Mouse (Mus musculus) midbrain, embryonic 10.5 days (tissue): ENCODE measurements around the gene Ift20. TPM values are rescaled to one million over a fixed set of nuclear protein-coding genes. Genes with fewer than 3 reads are reported as not detected.
"Not testable (repeated sequence)": the region's sequence is repeated elsewhere in the genome, so short reads cannot be mapped to it uniquely, and the experiment has no call there.

Experiments
- DNase-seq: peaks from one replicate; pipeline ENCODE4 v3.0.0-alpha.2; 2017; ENCODE audit warnings: low spot score
- H3K27ac ChIP-seq: fragments of 300-500 bp; sonication (generic); replicated peaks from 2 replicates; pipeline ENCODE4 v1.5.1; 2016; ENCODE audit warnings: mild to moderate bottlenecking
- H3K27me3 ChIP-seq: fragments of 300-500 bp; sonication (generic); 2 replicates; pipeline ENCODE4 v1.6.1; 2016; ENCODE audit warnings: low read depth, mild to moderate bottlenecking; ENCODE audit not compliant: poor library complexity, severe bottlenecking
- H3K36me3 ChIP-seq: fragments of 300-500 bp; sonication (generic); 2 replicates; pipeline ENCODE4 v1.6.1; 2016; ENCODE audit warnings: mild to moderate bottlenecking, moderate library complexity
- H3K4me1 ChIP-seq: fragments of 300-500 bp; sonication (generic); 2 replicates; pipeline ENCODE4 v1.6.1; 2016
- H3K4me3 ChIP-seq: fragments of 300-500 bp; sonication (generic); 2 replicates; pipeline ENCODE4 v1.5.1; 2016; ENCODE audit warnings: mild to moderate bottlenecking, moderate library complexity
- H3K9me3 ChIP-seq: fragments of 300-500 bp; sonication (generic); replicated peaks from 2 replicates; pipeline ENCODE4 v1.6.1; 2016; ENCODE audit warnings: mild to moderate bottlenecking
- WGBS: fragments of 180-500 bp; shearing (Covaris S2); methylation state at CpG from one replicate; pipeline ENCODE4 v1.1.7; 2016; 5-methylcytosine and 5-hydroxymethylcytosine counted together
- polyA plus RNA-seq: library from polyadenylated mRNA; unstranded; fragments of >200 nt; fragmentation: Nextera tagmentation; extraction: Ambion mirVana; gene quantifications from 2 replicates; pipeline ENCODE4 v1.2.1, GENCODE M21; 2016

Ift20 gene
- polyA plus RNA-seq, 1 experiment from 2014 or later: 83.4 TPM

- H3K4me1 ChIP-seq: peaks cover 10% of the 10 kb centered on the region
- no peaks in the 10 kb centered on the region for H3K36me3 ChIP-seq
- H3K27me3 ChIP-seq: no peaks in the 10 kb centered on the region
- no peak overlapping the region for H3K4me3 ChIP-seq
- no peak for DNase-seq
- peaks cover 6% of the 10 kb centered on the region; the same call in 1 of the 2 replicates for H3K9me3 ChIP-seq
- WGBS: 84% methylated on average over 3 of the region's 3 CpGs
- H3K27ac ChIP-seq: no peak overlapping the region
Observed at GRCm38 (mm10) chr11:78555623-78556022, 19.5 kb downstream of the Ift20 start.

- Histone ChIP-seq H3K36me3 (no peaks in the 10 kb centered on the region), H3K27ac (no peak overlapping the region), H3K27me3 (no peaks in the 10 kb centered on the region), H3K4me1 (peaks cover 7% of the 10 kb centered on the region), H3K9me3 (peaks cover 6% of the 10 kb centered on the region; the same call in 1 of the 2 replicates), H3K4me3 (no peak overlapping the region)
- DNase-seq: no peak
- WGBS: 79% methylated on average over 4 of the region's 4 CpGs
Observed at GRCm38 (mm10) chr11:78556070-78556469, 19.9 kb downstream of the Ift20 start.

- Histone ChIP-seq H3K36me3 (no peaks in the 10 kb centered on the region), H3K27ac (no peak overlapping the region), H3K4me1 (peaks cover 4% of the 10 kb centered on the region; the same call in 1 of the 2 replicates), H3K9me3 (peaks cover 6% of the 10 kb centered on the region; the same call in 1 of the 2 replicates), H3K4me3 (no peak overlapping the region), H3K27me3 (no peaks in the 10 kb centered on the region)
- whole genome bisulfite sequencing: 61% methylated on average over 8 of the region's 8 CpGs
- no peak for DNase-seq
Observed at GRCm38 (mm10) chr11:78557241-78557640, 21.1 kb downstream of the Ift20 start.

GRCm38 (mm10) chr11:78560447-78560846 lies 24.3 kb downstream of the Ift20 start:
- no peak overlapping the region for H3K4me3 ChIP-seq
- H3K9me3 ChIP-seq: no peaks in the 10 kb centered on the region
- DNase-seq: peak; percentile 52

GRCm38 (mm10) chr11:78566775-78567174 lies 30.6 kb downstream of the Ift20 start:
- no peak for DNase-seq
- Histone ChIP-seq H3K9me3 (no peaks in the 10 kb centered on the region), H3K27me3 (no peaks in the 10 kb centered on the region), H3K4me1 (no peaks in the 10 kb centered on the region), H3K27ac (no peak overlapping the region), H3K36me3 (peaks cover 50% of the 10 kb centered on the region), H3K4me3 (no peak overlapping the region)
- 80% methylated on average over 6 of the region's 6 CpGs for WGBS

More at GRCm38 (mm10) chr11:78560447-78560846, 24.3 kb downstream of the Ift20 start:
- Histone ChIP-seq H3K27ac (no peak overlapping the region), H3K4me1 (peaks cover 4% of the 10 kb centered on the region; the same call in 1 of the 2 replicates), H3K27me3 (no peaks in the 10 kb centered on the region), H3K36me3 (0 out of 2 replicates have a peak, but pooled peaks cover 2% of the 10 kb centered on the region)
- WGBS: 26% methylated on average over 4 of the region's 4 CpGs

- H3K27ac ChIP-seq: no peak overlapping the region
- DNase-seq: no peak
- WGBS: 91% methylated on average over 6 of the region's 6 CpGs
- H3K4me1 ChIP-seq: no peaks in the 10 kb centered on the region
- no peaks in the 10 kb centered on the region for H3K9me3 ChIP-seq
- peaks cover 59% of the 10 kb centered on the region for H3K36me3 ChIP-seq
- no peak overlapping the region for H3K4me3 ChIP-seq
- H3K27me3 ChIP-seq: no peaks in the 10 kb centered on the region
Observed at GRCm38 (mm10) chr11:78567614-78568013, 31.5 kb downstream of the Ift20 start.

GRCm38 (mm10) chr11:78568827-78569226 lies 32.7 kb downstream of the Ift20 start:
- Histone ChIP-seq H3K4me1 (no peaks in the 10 kb centered on the region), H3K9me3 (no peaks in the 10 kb centered on the region), H3K36me3 (peaks cover 69% of the 10 kb centered on the region), H3K4me3 (no peak overlapping the region), H3K27ac (no peak overlapping the region), H3K27me3 (no peaks in the 10 kb centered on the region)
- 92% methylated on average over 10 of the region's 10 CpGs for WGBS
- DNase-seq: no peak

- WGBS: 76% methylated on average over 3 of the region's 3 CpGs
- no peaks in the 10 kb centered on the region for H3K4me1 ChIP-seq
- H3K4me3 ChIP-seq: no peak overlapping the region
- no peak for DNase-seq
- H3K27ac ChIP-seq: no peak overlapping the region
- no peaks in the 10 kb centered on the region for H3K9me3 ChIP-seq
- peaks cover 75% of the 10 kb centered on the region for H3K36me3 ChIP-seq
- no peaks in the 10 kb centered on the region for H3K27me3 ChIP-seq
Observed at GRCm38 (mm10) chr11:78569806-78570205, 33.6 kb downstream of the Ift20 start.

GRCm38 (mm10) chr11:78571441-78571840 lies 35.3 kb downstream of the Ift20 start:
- H3K4me1 ChIP-seq: no peaks in the 10 kb centered on the region
- H3K36me3 ChIP-seq: peaks cover 80% of the 10 kb centered on the region
- WGBS: 94% methylated on average over 8 of the region's 8 CpGs
- H3K9me3 ChIP-seq: no peaks in the 10 kb centered on the region
- no peak overlapping the region for H3K4me3 ChIP-seq
- no peaks in the 10 kb centered on the region for H3K27me3 ChIP-seq
- DNase-seq: no peak
- no peak overlapping the region for H3K27ac ChIP-seq

- Histone ChIP-seq H3K36me3 (peaks cover 80% of the 10 kb centered on the region), H3K4me3 (no peak overlapping the region), H3K27me3 (no peaks in the 10 kb centered on the region), H3K27ac (no peak overlapping the region), H3K9me3 (no peaks in the 10 kb centered on the region), H3K4me1 (no peaks in the 10 kb centered on the region)
- no peak for DNase-seq
- WGBS: 92% methylated on average over 6 of the region's 6 CpGs
Observed at GRCm38 (mm10) chr11:78571854-78572253, 35.7 kb downstream of the Ift20 start.

GRCm38 (mm10) chr11:78574031-78574430 lies 37.9 kb downstream of the Ift20 start:
- peaks cover 83% of the 10 kb centered on the region for H3K36me3 ChIP-seq
- H3K27me3 ChIP-seq, H3K9me3 ChIP-seq, H3K4me1 ChIP-seq, DNase-seq, H3K27ac ChIP-seq, H3K4me3 ChIP-seq: not testable (repeated sequence)
- WGBS: 89% methylated on average over 4 of the region's 4 CpGs

- H3K9me3 ChIP-seq: no peaks in the 10 kb centered on the region
- no peak overlapping the region for H3K27ac ChIP-seq
- no peaks in the 10 kb centered on the region for H3K27me3 ChIP-seq
- H3K4me3 ChIP-seq: no peak overlapping the region
- H3K4me1 ChIP-seq: no peaks in the 10 kb centered on the region
- WGBS: 91% methylated on average over 3 of the region's 3 CpGs
- no peak for DNase-seq
- H3K36me3 ChIP-seq: peaks cover 82% of the 10 kb centered on the region
Observed at GRCm38 (mm10) chr11:78574536-78574935, 38.4 kb downstream of the Ift20 start.

- H3K36me3 ChIP-seq: peaks cover 82% of the 10 kb centered on the region
- 72% methylated on average over 2 of the region's 2 CpGs for WGBS
Observed at GRCm38 (mm10) chr11:78574975-78575374, 38.8 kb downstream of the Ift20 start.

GRCm38 (mm10) chr11:78582848-78583247 lies 46.7 kb downstream of the Ift20 start:
- no peak overlapping the region for H3K27ac ChIP-seq
- DNase-seq: no peak
- no peaks in the 10 kb centered on the region for H3K9me3 ChIP-seq
- peaks cover 70% of the 10 kb centered on the region for H3K36me3 ChIP-seq
- H3K4me3 ChIP-seq: no peak overlapping the region
- 95% methylated on average over 6 of the region's 6 CpGs for WGBS
- no peaks in the 10 kb centered on the region for H3K27me3 ChIP-seq
- no peaks in the 10 kb centered on the region for H3K4me1 ChIP-seq

More at GRCm38 (mm10) chr11:78574975-78575374, 38.8 kb downstream of the Ift20 start:
- no peak overlapping the region for H3K4me3 ChIP-seq
- no peak for DNase-seq
- no peaks in the 10 kb centered on the region for H3K9me3 ChIP-seq
- no peak overlapping the region for H3K27ac ChIP-seq
- no peaks in the 10 kb centered on the region for H3K27me3 ChIP-seq
- no peaks in the 10 kb centered on the region for H3K4me1 ChIP-seq
